Mouse (Mus musculus) testis, adult 2 months (tissue): ENCODE measurements around the gene Cdc42ep4.

ENCODE experiments used
- CTCF ChIP-seq: fragments of 200-500 bp; IDR thresholded peaks from 2 replicates; pipeline ENCODE4 v1.5.1; 2012; ENCODE audit warnings: low read depth, mild to moderate bottlenecking, inconsistent platforms, low read length, moderate library complexity; ENCODE audit not compliant: control insufficient read depth, insufficient read depth, insufficient replicate concordance
- POLR2A ChIP-seq: fragments of 200-500 bp; IDR thresholded peaks from 2 replicates; pipeline ENCODE4 v1.6.1; 2012; ENCODE audit warnings: low read depth, mild to moderate bottlenecking, inconsistent platforms, low read length, moderate library complexity; ENCODE audit not compliant: control insufficient read depth

GRCm38 (mm10) chr11:113716132-113716531 is 35.5 kb downstream of the Cdc42ep4 start:
- TF ChIP-seq CTCF: no peak
- TF ChIP-seq POLR2A: no peak
